Mouse (Mus musculus) stomach, postnatal 0 days (tissue): ENCODE results near the gene Gm5269.

Experiments
- CTCF ChIP-seq: IDR thresholded peaks from 2 replicates; pipeline ENCODE4 v1.5.1; 2016; ENCODE audit warnings: antibody characterized with exemption, low read depth, mild to moderate bottlenecking, moderate library complexity
- EP300 ChIP-seq: optimal IDR thresholded peaks from 2 replicates; pipeline ENCODE3; 2016; ENCODE audit warnings: antibody characterized with exemption

- TF ChIP-seq CTCF (peak; percentile 72), EP300 (no peak)
Measured at GRCm38 (mm10) chr1:45931127-45931526, 41.1 kb upstream of the Gm5269 start.
